Mouse (Mus musculus) spleen, adult 2 months (tissue): Measurements from ENCODE around the gene Asb6. TPM values are rescaled to one million over a fixed set of nuclear protein-coding genes. Genes with fewer than 3 reads are reported as not detected.

Experiments used
- DNase-seq, 2 experiments: peaks; one replicate each; pipeline versions ENCODE4 v3.0.0 to v3.0.0-alpha.2; 2012 to 2021; ENCODE audit warnings: low spot score in 2 of 2, low read depth in 1 of 2
- H3K27ac ChIP-seq: fragments of 200-500 bp; 2 replicates; pipeline ENCODE4 v1.5.1; 2012; ENCODE audit warnings: low read length, inconsistent platforms; ENCODE audit not compliant: insufficient read depth
- H3K27me3 ChIP-seq: fragments of 200-500 bp; 2 replicates; pipeline ENCODE4 v1.6.1; 2012; ENCODE audit warnings: mild to moderate bottlenecking, moderate library complexity, low read length, inconsistent platforms; ENCODE audit not compliant: control insufficient read depth, insufficient read depth
- H3K36me3 ChIP-seq: fragments of 200-500 bp; 2 replicates; pipeline ENCODE4 v1.6.1; 2012; ENCODE audit warnings: mild to moderate bottlenecking, low read length, inconsistent platforms; ENCODE audit not compliant: control insufficient read depth, insufficient read depth
- H3K4me1 ChIP-seq: fragments of 200-500 bp; 2 replicates; pipeline ENCODE4 v1.6.1; 2011; ENCODE audit warnings: inconsistent platforms; ENCODE audit not compliant: control insufficient read depth, insufficient read depth, insufficient read length
- H3K4me3 ChIP-seq: fragments of 200-500 bp; 2 replicates; pipeline ENCODE4 v1.5.1; 2011; ENCODE audit warnings: mild to moderate bottlenecking, inconsistent platforms; ENCODE audit not compliant: insufficient read depth, insufficient read length; ENCODE audit errors: extremely low read depth
- CTCF ChIP-seq: fragments of 200-500 bp; IDR thresholded peaks from 2 replicates; pipeline ENCODE4 v1.5.1; 2011; ENCODE audit warnings: mild to moderate bottlenecking, inconsistent platforms; ENCODE audit not compliant: insufficient read depth, insufficient read length, insufficient replicate concordance; ENCODE audit errors: extremely low read depth
- POLR2A ChIP-seq: fragments of 200-500 bp; IDR thresholded peaks from 2 replicates; pipeline ENCODE4 v1.6.1; 2011; ENCODE audit warnings: low read depth, low read length, inconsistent platforms
- WGBS: fragments of 180-500 bp; shearing (Covaris S2); methylation state at CpG from one replicate; pipeline ENCODE4 v1.1.7; 2018; 5-methylcytosine and 5-hydroxymethylcytosine counted together
- polyA plus RNA-seq: library from polyadenylated mRNA; depleted of rRNA; stranded (reverse); fragments of >200 nt; gene quantifications from 2 replicates; pipeline ENCODE4 v1.2.3, GENCODE M21; 2012

The Asb6 gene
- polyA plus RNA-seq, 1 experiment = 51.5 TPM

GRCm38 (mm10) chr2:30799456-30799855 is 30.7 kb downstream of the Asb6 start:
- no peak for DNase-seq
- H3K4me1 ChIP-seq = peaks cover 13% of the 10 kb centered on the region
- TF ChIP-seq POLR2A (no peak), CTCF (no peak)
- H3K36me3 ChIP-seq = no peaks in the 10 kb centered on the region
- WGBS = 92% methylated on average over 3 of the region's 3 CpGs
- no peak overlapping the region for H3K4me3 ChIP-seq
- no peak overlapping the region for H3K27ac ChIP-seq
- peaks cover 7% of the 10 kb centered on the region for H3K27me3 ChIP-seq

- Histone ChIP-seq H3K36me3 (no peaks in the 10 kb centered on the region), H3K4me3 (peak overlapping the region; percentile 43), H3K27me3 (peaks cover 3% of the 10 kb centered on the region), H3K4me1 (peaks cover 9% of the 10 kb centered on the region), H3K27ac (no peak overlapping the region)
- DNase-seq = peak; percentile 64 to 65
- WGBS = under 1% methylated on average over 11 of the region's 11 CpGs
- TF ChIP-seq POLR2A (no peak), CTCF (no peak)
These were observed 33.8 kb downstream of the Asb6 start for GRCm38 (mm10) chr2:30796382-30796781.

GRCm38 (mm10) chr2:30795889-30796275 is 34.3 kb downstream of the Asb6 start:
- H3K4me3 ChIP-seq = no peak overlapping the region
- H3K27ac ChIP-seq = no peak overlapping the region
- peaks cover 4% of the 10 kb centered on the region for H3K4me1 ChIP-seq
- H3K27me3 ChIP-seq = no peaks in the 10 kb centered on the region
- no peaks in the 10 kb centered on the region for H3K36me3 ChIP-seq
- no peak for DNase-seq
- WGBS = 81% methylated on average over 5 of the region's 5 CpGs
- TF ChIP-seq POLR2A (no peak), CTCF (no peak)

GRCm38 (mm10) chr2:30795271-30795888 is 34.8 kb downstream of the Asb6 start:
- no peak for TF ChIP-seq CTCF
- no peak for TF ChIP-seq POLR2A
- Histone ChIP-seq H3K27me3 (no peaks in the 10 kb centered on the region), H3K4me1 (peaks cover 2% of the 10 kb centered on the region; the same call in 1 of the 2 replicates), H3K36me3 (no peaks in the 10 kb centered on the region), H3K4me3 (no peak overlapping the region), H3K27ac (no peak overlapping the region)
- WGBS = 81% methylated on average over 7 of the region's 7 CpGs
- no peak for DNase-seq

- WGBS = 4% methylated on average over 48 of the region's 48 CpGs
- peaks cover 2% of the 10 kb centered on the region; the same call in 1 of the 2 replicates for H3K4me1 ChIP-seq
- 0 out of 2 replicates have a peak overlapping the region, but pooled peaks have one; percentile 23 for H3K27ac ChIP-seq
- no peak for TF ChIP-seq POLR2A
- peak; percentile 99 for TF ChIP-seq CTCF
- peak overlapping the region; percentile 46; the same call in 1 of the 2 replicates for H3K4me3 ChIP-seq
- no peaks in the 10 kb centered on the region for H3K36me3 ChIP-seq
- DNase-seq = peak; percentile 79 to 89
- H3K27me3 ChIP-seq = no peaks in the 10 kb centered on the region
These were observed 35.7 kb downstream of the Asb6 start for GRCm38 (mm10) chr2:30794179-30795108.

- no peak for TF ChIP-seq POLR2A
- no peak for TF ChIP-seq CTCF
- Histone ChIP-seq H3K36me3 (no peaks in the 10 kb centered on the region), H3K4me3 (no peak overlapping the region), H3K4me1 (peaks cover 2% of the 10 kb centered on the region; the same call in 1 of the 2 replicates), H3K27me3 (no peaks in the 10 kb centered on the region), H3K27ac (no peak overlapping the region)
- WGBS = 92% methylated on average over 7 of the region's 7 CpGs
- DNase-seq = no peak
These were observed 38.1 kb downstream of the Asb6 start for GRCm38 (mm10) chr2:30792061-30792460.
